Mouse (Mus musculus) CH12.LX (cell line): ENCODE results near the gene S100pbp.

Experiments used
- CHD1 ChIP-seq: IDR thresholded peaks from 2 replicates; pipeline ENCODE4 v1.6.1; 2012; ENCODE audit warnings: low read depth, low read length, improper control_type of control experiment, inconsistent platforms
- CTCF ChIP-seq, 2 experiments: IDR thresholded peaks in 1 of 2; conservative IDR thresholded peaks in 1 of 2; 2 replicates each; pipeline ENCODE4 v1.5.1; 2011 to 2012; ENCODE audit warnings: low read depth in 2 of 2, low read length in 2 of 2, improper control_type of control experiment in 1 of 2, inconsistent platforms in 1 of 2, mild to moderate bottlenecking in 1 of 2, moderate library complexity in 1 of 2
- E2F4 ChIP-seq: IDR thresholded peaks from 2 replicates; pipeline ENCODE4 v1.6.1; 2011; ENCODE audit warnings: low read depth, low read length, improper control_type of control experiment; ENCODE audit not compliant: insufficient replicate concordance
- HCFC1 ChIP-seq: IDR thresholded peaks from 2 replicates; pipeline ENCODE4 v1.6.1; 2012; ENCODE audit warnings: low read depth, mild to moderate bottlenecking, inconsistent platforms, low read length, improper control_type of control experiment
- POLR2A ChIP-seq: IDR thresholded peaks from 2 replicates; pipeline ENCODE4 v1.6.1; 2011; ENCODE audit warnings: low read depth, mild to moderate bottlenecking, improper control_type of control experiment, low read length
- POLR2AphosphoS2 ChIP-seq: IDR thresholded peaks from 2 replicates; pipeline ENCODE4 v1.6.1; 2011; ENCODE audit warnings: low read depth, low read length, improper control_type of control experiment
- RAD21 ChIP-seq: IDR thresholded peaks from 2 replicates; pipeline ENCODE4 v1.6.1; 2011; ENCODE audit warnings: low read depth, mild to moderate bottlenecking, low read length, improper control_type of control experiment, moderate library complexity
- USF2 ChIP-seq: conservative IDR thresholded peaks from 2 replicates; pipeline ENCODE4 v1.6.1; 2011; ENCODE audit warnings: low read depth, low read length, improper control_type of control experiment

DNA sequence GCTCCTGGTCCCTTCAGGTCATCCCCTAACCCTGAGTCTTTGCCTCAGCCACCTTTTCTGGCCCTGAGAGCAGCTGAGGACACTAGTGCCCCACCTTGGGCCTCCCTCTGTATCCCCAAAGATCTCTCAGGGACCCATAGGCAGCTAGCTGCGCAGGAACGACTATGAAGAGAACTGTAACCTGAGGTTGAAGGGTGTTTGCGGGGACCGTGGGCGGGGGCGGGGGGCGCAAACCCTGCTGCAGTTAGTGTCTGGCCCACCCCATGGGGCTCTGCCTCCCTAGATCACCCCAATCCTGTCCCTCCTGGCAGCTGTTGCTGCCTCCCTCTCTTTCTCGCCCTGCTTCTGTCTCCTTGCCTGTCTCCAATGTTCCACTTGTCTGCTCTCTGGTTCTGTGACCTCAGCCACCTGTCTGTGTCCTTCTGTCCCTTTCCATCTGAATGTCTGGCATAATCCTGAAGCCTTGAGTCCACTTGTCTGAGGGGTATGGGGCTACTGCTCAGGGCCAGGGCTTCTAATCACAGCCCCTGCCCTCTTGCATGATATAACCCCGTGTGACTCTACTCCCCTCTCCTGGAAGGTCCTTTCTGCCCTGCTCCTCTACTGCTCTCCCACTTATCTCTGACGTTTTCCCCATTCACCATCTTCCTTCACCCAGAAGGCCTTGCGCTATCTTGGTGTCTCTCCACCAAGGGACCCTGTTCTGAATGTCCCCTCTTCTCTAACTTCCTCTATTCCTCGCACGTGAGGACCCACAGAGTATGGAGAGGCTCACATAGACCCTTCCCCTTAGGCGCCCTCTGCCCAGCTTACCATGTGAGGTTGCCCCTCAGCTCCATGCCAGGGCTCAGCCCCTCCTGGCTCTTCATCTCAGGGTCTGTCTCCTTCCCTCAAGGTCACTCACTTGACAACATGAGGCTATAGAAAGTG lies 51.9 kb downstream of the S100pbp start:
- TF ChIP-seq POLR2A: no peak
- no peak for TF ChIP-seq CTCF (conservative IDR thresholded peaks at IDR 0.05 in 1 of 2, IDR thresholded peaks at IDR 0.05 in 1 of 2; ENCODE audit: low read depth in 2 of 2, low read length in 2 of 2)
- no peak for TF ChIP-seq RAD21
- TF ChIP-seq HCFC1: no peak
- TF ChIP-seq CHD1: no peak
- no peak for TF ChIP-seq E2F4
- no peak for TF ChIP-seq USF2
- TF ChIP-seq POLR2AphosphoS2: no peak
